Mouse (Mus musculus): ENCODE results near the gene Defb22.

DNA sequence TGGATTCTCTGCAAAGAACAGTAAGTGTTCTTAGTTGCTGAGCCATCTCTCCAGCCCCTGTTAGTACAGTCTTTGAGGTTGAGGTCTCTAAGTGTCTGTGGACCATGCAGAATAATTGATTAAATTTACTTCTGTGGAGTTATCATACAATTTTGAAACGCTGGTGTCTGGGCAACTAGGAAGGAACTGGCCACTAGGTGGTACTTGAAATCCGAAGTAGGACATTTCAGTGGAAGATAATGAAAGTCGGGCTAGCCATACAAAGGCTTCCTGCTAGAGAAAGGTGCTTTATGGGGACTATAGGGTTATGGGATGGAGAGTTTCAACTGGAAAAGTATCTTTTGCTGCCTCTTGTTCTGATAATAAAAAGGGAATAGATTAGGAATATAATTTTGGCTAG is 17.5 kb downstream of the Defb22 start:
- TF ChIP-seq MYOD1 (IDR thresholded peaks at IDR 0.05; ENCODE audit: control insufficient read depth in 1 of 3, insufficient read length in 2 of 3, low read depth in 2 of 3) (no peak), POLR2A (IDR thresholded peaks at IDR 0.05; ENCODE audit: insufficient read length, low read depth) (no peak), TCF3 (IDR thresholded peaks at IDR 0.05; ENCODE audit: insufficient read length, low read depth) (no peak), E2F4 (IDR thresholded peaks at IDR 0.05; ENCODE audit: insufficient read depth) (no peak)

Measured in myocyte (in vitro differentiated cells).